Mouse (Mus musculus) lung, adult 2 months (tissue): Measurements from ENCODE around the gene Sdhaf4.

ENCODE experiments used
- CTCF ChIP-seq: fragments of 200-500 bp; IDR thresholded peaks from 2 replicates; pipeline ENCODE4 v1.5.1; 2011; ENCODE audit warnings: mild to moderate bottlenecking, low read length, control low read depth; ENCODE audit not compliant: insufficient read depth
- POLR2A ChIP-seq: fragments of 200-500 bp; IDR thresholded peaks from 2 replicates; pipeline ENCODE4 v1.6.1; 2011; ENCODE audit warnings: low read depth, mild to moderate bottlenecking, control low read depth, low read length, borderline replicate concordance; ENCODE audit errors: extremely low read depth

- no peak for TF ChIP-seq CTCF
- TF ChIP-seq POLR2A, result peak; percentile 84; the same call in 1 of the 2 replicates
These were observed at the start of gene Sdhaf4 for GRCm38 (mm10) chr1:24005070-24005804.
